ENCODE assay signal across 10 mouse cellular contexts in genomic region chr10:13983631-13984030, GRCm38 (mm10). TPM values are rescaled to one million over a fixed set of nuclear protein-coding genes. Genes with fewer than 3 reads are reported as not detected.
DNase-seq lines count a peak whose midpoint lies in the region; ATAC-seq and TF ChIP-seq lines count a peak whose summit lies in the region.
"Had no signal": no experiment of that assay in that cellular context is flagged by ENCODE, and none has a peak within 500 bp of the region (broad histone marks: within the 10 kb centered on the region; RNA-seq: fewer than 3 reads in every experiment).

No protein-coding gene starts in this region.

- no peaks in the 10 kb centered on the region for H3K27me3 ChIP-seq in hindbrain, embryonic 16.5 days (replicated peaks; ENCODE audit: control insufficient read depth, insufficient read depth, low read length)
- H3K27me3 ChIP-seq in liver, postnatal 0 days (ENCODE audit: insufficient read depth, low read length) = no peaks in the 10 kb centered on the region
- H3K27me3 ChIP-seq in neural tube, embryonic 11.5 days (ENCODE audit: control insufficient read depth, insufficient read depth, low read length) = no peaks in the 10 kb centered on the region
- no peaks in the 10 kb centered on the region for H3K27me3 ChIP-seq in forebrain, embryonic 15.5 days
- H3K27me3 ChIP-seq: limb, embryonic 12.5 days had no signal

- TF ChIP-seq EP300 in liver, postnatal 0 days (IDR thresholded peaks at IDR 0.05; ENCODE audit: low read depth) = no peak

- no peak for ATAC-seq in hindbrain, embryonic 16.5 days
- peak; percentile 11 for ATAC-seq in liver, postnatal 0 days
- ATAC-seq in neural tube, embryonic 11.5 days (ENCODE audit: insufficient read depth, low FRiP score, low TSS enrichment) = no peak
- ATAC-seq in forebrain, embryonic 15.5 days (replicated peaks) = no peak

- H3K9me3 ChIP-seq in hindbrain, embryonic 16.5 days (ENCODE audit: control insufficient read depth, low read length) = no peaks in the 10 kb centered on the region
- H3K9me3 ChIP-seq in liver, postnatal 0 days (ENCODE audit: low read length) = no peaks in the 10 kb centered on the region
- no peaks in the 10 kb centered on the region for H3K9me3 ChIP-seq in neural tube, embryonic 11.5 days (ENCODE audit: control insufficient read depth, low read length)
- H3K9me3 ChIP-seq in forebrain, embryonic 15.5 days = no peaks in the 10 kb centered on the region
- H3K9me3 ChIP-seq: G1E; limb, embryonic 12.5 days had no signal

- peaks cover 9% of the 10 kb centered on the region for H3K4me1 ChIP-seq in hindbrain, embryonic 16.5 days (ENCODE audit: control insufficient read depth, insufficient read depth, low read depth, low read length)
- H3K4me1 ChIP-seq in liver, postnatal 0 days (ENCODE audit: insufficient read depth) = peaks cover 13% of the 10 kb centered on the region
- peaks cover 10% of the 10 kb centered on the region for H3K4me1 ChIP-seq in neural tube, embryonic 11.5 days (ENCODE audit: control insufficient read depth, insufficient read depth, low read length)
- peaks cover 12% of the 10 kb centered on the region for H3K4me1 ChIP-seq in forebrain, embryonic 15.5 days

- no peak overlapping the region; the same call in 1 of the 2 replicates for H3K4me3 ChIP-seq in left cerebral cortex, adult 2 months
- no peak overlapping the region; the same call in 1 of the 2 replicates for H3K4me3 ChIP-seq in hindbrain, embryonic 16.5 days (ENCODE audit: low read length)
- no peak overlapping the region for H3K4me3 ChIP-seq in liver, postnatal 0 days (ENCODE audit: low read depth, low read length)
- no peak overlapping the region for H3K4me3 ChIP-seq in neural tube, embryonic 11.5 days (ENCODE audit: low read depth, low read length)
- no peak overlapping the region for H3K4me3 ChIP-seq in forebrain, embryonic 15.5 days

- no peaks in the 10 kb centered on the region for H3K36me3 ChIP-seq in hindbrain, embryonic 16.5 days (ENCODE audit: control insufficient read depth, insufficient read depth, low read length)
- no peaks in the 10 kb centered on the region for H3K36me3 ChIP-seq in liver, postnatal 0 days (replicated peaks; ENCODE audit: insufficient read depth, low read length)
- H3K36me3 ChIP-seq in neural tube, embryonic 11.5 days (ENCODE audit: control insufficient read depth, insufficient read depth, low read length) = no peaks in the 10 kb centered on the region
- H3K36me3 ChIP-seq in forebrain, embryonic 15.5 days = no peaks in the 10 kb centered on the region
- H3K36me3 ChIP-seq: G1E; limb, embryonic 12.5 days had no signal

- H3K27ac ChIP-seq in left cerebral cortex, adult 2 months = peak overlapping the region; percentile 91; the same call in 1 of the 2 replicates
- H3K27ac ChIP-seq in hindbrain, embryonic 16.5 days (ENCODE audit: low read depth, low read length) = peak overlapping the region; percentile 90; the same call in 1 of the 2 replicates
- H3K27ac ChIP-seq in liver, postnatal 0 days (ENCODE audit: low read depth) = peak overlapping the region; percentile 96
- H3K27ac ChIP-seq in neural tube, embryonic 11.5 days (ENCODE audit: low read depth, low read length) = peak overlapping the region; percentile 87
- H3K27ac ChIP-seq in forebrain, embryonic 15.5 days (replicated peaks) = no peak overlapping the region

- TF ChIP-seq CTCF in left cerebral cortex, adult 2 months (IDR thresholded peaks at IDR 0.05) = no peak
- no peak for TF ChIP-seq CTCF in liver, postnatal 0 days (IDR thresholded peaks at IDR 0.05; ENCODE audit: low read depth)

- peak overlapping the region; percentile 89; the same call in 1 of the 2 replicates for H3K9ac ChIP-seq in hindbrain, embryonic 16.5 days (ENCODE audit: low read depth, low read length)
- H3K9ac ChIP-seq in liver, postnatal 0 days (replicated peaks) = peak overlapping the region; percentile 52; the same call in 1 of the 2 replicates
- H3K9ac ChIP-seq in neural tube, embryonic 11.5 days (ENCODE audit: low read length) = no peak overlapping the region
- no peak overlapping the region for H3K9ac ChIP-seq in forebrain, embryonic 15.5 days (replicated peaks)

- 38% methylated on average over 12 of the region's 12 CpGs for WGBS in hindbrain, embryonic 16.5 days
- WGBS in liver, postnatal 0 days (ENCODE audit: insufficient replicate concordance) = 27% methylated on average over 12 of the region's 12 CpGs
- WGBS in neural tube, embryonic 11.5 days = 49% methylated on average over 12 of the region's 12 CpGs
- 71% methylated on average over 12 of the region's 12 CpGs for WGBS in forebrain, embryonic 15.5 days

- DNase-seq in left cerebral cortex, adult 2 months (ENCODE audit: extremely low spot score in 1 of 2, low spot score in 2 of 2) = peak in 1 of 2 experiments; percentile 8
- no peak for DNase-seq in left cerebral cortex, postnatal 25 days (ENCODE audit: low spot score in 2 of 2)
- DNase-seq in embryo, embryonic 11.5 days (ENCODE audit: low read depth, low spot score) = peak; percentile 5
- DNase-seq in liver, postnatal 0 days = peak; percentile 24
- peak; percentile 44 for DNase-seq in neural tube, embryonic 11.5 days (ENCODE audit: low spot score)
- no peak for DNase-seq in left cerebral cortex, adult 9 months (ENCODE audit: low spot score in 2 of 2)

- intact Hi-C loops in left cerebral cortex, adult 2 months (cut with DNase I) = no loop called here
- intact Hi-C loops in left cerebral cortex, postnatal 25 days (cut with DNase I) = no loop called here

- H3K4me2 ChIP-seq in hindbrain, embryonic 16.5 days (ENCODE audit: low read length) = peak overlapping the region; percentile 85
- H3K4me2 ChIP-seq in liver, postnatal 0 days (ENCODE audit: low read depth, low read length) = peak overlapping the region; percentile 74
- H3K4me2 ChIP-seq in neural tube, embryonic 11.5 days (ENCODE audit: low read depth) = peak overlapping the region; percentile 86
- no peak overlapping the region; the same call in 1 of the 2 replicates for H3K4me2 ChIP-seq in forebrain, embryonic 15.5 days (replicated peaks)

RNA-seq across cellular contexts. Expression of gene Hivep2, which starts 17.8 kb away (rescaled TPM):
- 100 to 1,000 TPM; 252 to 263 TPM for total RNA-seq in left cerebral cortex, adult 2 months (2021)
- 100 to 1,000 TPM; 250 to 277 TPM for total RNA-seq in left cerebral cortex, postnatal 25 days (2021)
- polyA plus RNA-seq in hindbrain, embryonic 16.5 days (2015; fragmentation: Nextera tagmentation; extraction: Ambion mirVana) = 10.6 and 12.5 TPM in 2 replicates
- 0.62 and 0.82 TPM in 2 replicates for polyA plus RNA-seq in liver, postnatal 0 days (2015; fragmentation: Nextera tagmentation; extraction: Ambion mirVana)
- polyA plus RNA-seq in neural tube, embryonic 11.5 days (2014; fragmentation: Nextera tagmentation; extraction: Ambion mirVana) = 5.0 and 7.4 TPM in 2 replicates
- polyA plus RNA-seq in forebrain, embryonic 15.5 days (2015; fragmentation: Nextera tagmentation; extraction: Ambion mirVana) = 27.1 and 28.3 TPM in 2 replicates
- polyA plus RNA-seq: G1E had no signal

Comparison
In these comparisons a context has a peak if more than half of its experiments do, and no peak if none do; other contexts are left out.
1. DNase-seq: peak in embryo, embryonic 11.5 days (single experiment), liver, postnatal 0 days (single experiment) and neural tube, embryonic 11.5 days (single experiment); none in left cerebral cortex, postnatal 25 days (0 of 2) and left cerebral cortex, adult 9 months (0 of 2).
2. H3K9ac ChIP-seq: peak in hindbrain, embryonic 16.5 days (single experiment) and liver, postnatal 0 days (single experiment); none in neural tube, embryonic 11.5 days (single experiment) and forebrain, embryonic 15.5 days (single experiment).